Mouse (Mus musculus) limb, embryonic 15.5 days (tissue): ENCODE data around the gene Slc6a15. TPM values are rescaled to one million over a fixed set of nuclear protein-coding genes. Genes with fewer than 3 reads are reported as not detected.

Experiments used
- ATAC-seq: fragments of 200-750 bp; cut with Nextera tagmentation; 2 replicates; pipeline ENCODE4 v1.8.0; 2017; ENCODE audit warnings: low read depth, moderate TSS enrichment; ENCODE audit not compliant: insufficient number of reproducible peaks, low FRiP score, low TSS enrichment
- H3K27ac ChIP-seq: fragments of 300-500 bp; sonication (generic); 2 replicates; pipeline ENCODE4 v1.5.1; 2015; ENCODE audit warnings: moderate library complexity, mild to moderate bottlenecking, inconsistent platforms
- H3K27me3 ChIP-seq: fragments of 300-500 bp; sonication (generic); 2 replicates; pipeline ENCODE4 v1.6.1; 2015; ENCODE audit warnings: inconsistent platforms
- H3K36me3 ChIP-seq: fragments of 300-500 bp; sonication (generic); 2 replicates; pipeline ENCODE4 v1.6.1; 2015; ENCODE audit warnings: inconsistent platforms
- H3K4me1 ChIP-seq: fragments of 300-500 bp; sonication (generic); 2 replicates; pipeline ENCODE4 v1.6.1; 2015; ENCODE audit warnings: inconsistent platforms
- H3K4me2 ChIP-seq: fragments of 300-500 bp; sonication (generic); 2 replicates; pipeline ENCODE4 v1.6.1; 2015; ENCODE audit warnings: mild to moderate bottlenecking, inconsistent platforms
- H3K4me3 ChIP-seq: fragments of 300-500 bp; sonication (generic); 2 replicates; pipeline ENCODE4 v1.5.1; 2015; ENCODE audit warnings: mild to moderate bottlenecking, inconsistent platforms
- H3K9ac ChIP-seq: fragments of 300-500 bp; sonication (generic); 2 replicates; pipeline ENCODE4 v1.6.1; 2015; ENCODE audit warnings: inconsistent platforms
- H3K9me3 ChIP-seq: fragments of 300-500 bp; sonication (generic); 2 replicates; pipeline ENCODE4 v1.6.1; 2016; ENCODE audit warnings: inconsistent platforms
- WGBS: fragments of 180-500 bp; shearing (Covaris S2); methylation state at CpG from one replicate; pipeline ENCODE4 v1.1.7; 2015; 5-methylcytosine and 5-hydroxymethylcytosine counted together
- polyA plus RNA-seq: library from polyadenylated mRNA; unstranded; fragments of >200 nt; fragmentation: Nextera tagmentation; extraction: Ambion mirVana; gene quantifications from 2 replicates; pipeline ENCODE4 v1.2.1, GENCODE M21; 2015

Gene Slc6a15
- polyA plus RNA-seq = 2.5 and 2.9 TPM in 2 replicates

GRCm38 (mm10) chr10:103367371-103368295 is at the start of gene Slc6a15:
TSS of gene Slc6a15 (plus strand) at chr10:103367783.
- ATAC-seq = peak; percentile 48
- Histone ChIP-seq H3K4me3 (peak within 1 kb of the TSS; percentile 47), H3K9me3 (no peaks in the 10 kb centered on the region), H3K27me3 (peaks cover 14% of the 10 kb centered on the region), H3K27ac (no peak within 1 kb of the TSS), H3K4me1 (peaks cover 16% of the 10 kb centered on the region), H3K4me2 (peak within 1 kb of the TSS; percentile 92), H3K36me3 (no peaks in the 10 kb centered on the region), H3K9ac (peak within 1 kb of the TSS; percentile 26; the same call in 1 of the 2 replicates)
- 0% methylated on average over 43 of the region's 43 CpGs for WGBS

- Histone ChIP-seq H3K27me3 (no peaks in the 10 kb centered on the region), H3K9ac (no peak overlapping the region), H3K9me3 (no peaks in the 10 kb centered on the region), H3K4me3 (no peak overlapping the region), H3K4me2 (no peak overlapping the region), H3K4me1 (no peaks in the 10 kb centered on the region), H3K36me3 (no peaks in the 10 kb centered on the region), H3K27ac (no peak overlapping the region)
- 78% methylated on average over 3 of the region's 3 CpGs for WGBS
- ATAC-seq = no peak
These were observed 45.6 kb upstream of the Slc6a15 start for GRCm38 (mm10) chr10:103321941-103322340.

GRCm38 (mm10) chr10:103323386-103323785 is 44.2 kb upstream of the Slc6a15 start:
- no peak for ATAC-seq
- no peak overlapping the region for H3K27ac ChIP-seq
- 85% methylated on average over 3 of the region's 3 CpGs for WGBS
- H3K9me3 ChIP-seq = no peaks in the 10 kb centered on the region
- no peak overlapping the region for H3K4me3 ChIP-seq
- H3K27me3 ChIP-seq = no peaks in the 10 kb centered on the region
- H3K4me2 ChIP-seq = no peak overlapping the region
- H3K36me3 ChIP-seq = no peaks in the 10 kb centered on the region
- H3K4me1 ChIP-seq = no peaks in the 10 kb centered on the region
- H3K9ac ChIP-seq = no peak overlapping the region

GRCm38 (mm10) chr10:103334306-103334705 is 33.3 kb upstream of the Slc6a15 start:
- Histone ChIP-seq H3K4me3 (no peak overlapping the region), H3K27me3 (no peaks in the 10 kb centered on the region), H3K9ac (no peak overlapping the region), H3K4me2 (no peak overlapping the region), H3K36me3 (no peaks in the 10 kb centered on the region), H3K9me3 (no peaks in the 10 kb centered on the region), H3K4me1 (no peaks in the 10 kb centered on the region), H3K27ac (no peak overlapping the region)
- no peak for ATAC-seq
- WGBS = 98% methylated on average over 1 of the region's 1 CpGs

GRCm38 (mm10) chr10:103339928-103340327 is 27.7 kb upstream of the Slc6a15 start:
- Histone ChIP-seq H3K4me2 (no peak overlapping the region), H3K27me3 (no peaks in the 10 kb centered on the region), H3K9me3 (no peaks in the 10 kb centered on the region), H3K9ac (no peak overlapping the region), H3K27ac (no peak overlapping the region), H3K4me3 (no peak overlapping the region), H3K36me3 (no peaks in the 10 kb centered on the region), H3K4me1 (no peaks in the 10 kb centered on the region)
- ATAC-seq = no peak
- WGBS = 81% methylated on average over 5 of the region's 5 CpGs

GRCm38 (mm10) chr10:103346797-103347196 is 20.8 kb upstream of the Slc6a15 start:
- WGBS = 81% methylated on average over 2 of the region's 2 CpGs
- no peaks in the 10 kb centered on the region for H3K4me1 ChIP-seq
- no peak overlapping the region for H3K4me3 ChIP-seq
- no peak overlapping the region for H3K27ac ChIP-seq
- no peak for ATAC-seq
- no peak overlapping the region for H3K4me2 ChIP-seq
- no peaks in the 10 kb centered on the region for H3K36me3 ChIP-seq
- no peak overlapping the region for H3K9ac ChIP-seq
- H3K27me3 ChIP-seq = no peaks in the 10 kb centered on the region
- H3K9me3 ChIP-seq = no peaks in the 10 kb centered on the region

- Histone ChIP-seq H3K4me3 (peak overlapping the region; percentile 47), H3K4me1 (peaks cover 16% of the 10 kb centered on the region), H3K9ac (no peak overlapping the region), H3K36me3 (no peaks in the 10 kb centered on the region), H3K9me3 (no peaks in the 10 kb centered on the region), H3K27me3 (peaks cover 14% of the 10 kb centered on the region), H3K4me2 (peak overlapping the region; percentile 92), H3K27ac (no peak overlapping the region)
- ATAC-seq = no peak
- under 1% methylated on average over 37 of the region's 37 CpGs for WGBS
These were observed 905 bp downstream of the Slc6a15 start for GRCm38 (mm10) chr10:103368296-103369080.

GRCm38 (mm10) chr10:103369081-103369420 is 1.5 kb downstream of the Slc6a15 start:
- Histone ChIP-seq H3K4me3 (peak overlapping the region; percentile 47), H3K36me3 (no peaks in the 10 kb centered on the region), H3K27me3 (peaks cover 14% of the 10 kb centered on the region), H3K27ac (no peak overlapping the region), H3K9ac (no peak overlapping the region), H3K4me2 (peak overlapping the region; percentile 92), H3K4me1 (peaks cover 16% of the 10 kb centered on the region), H3K9me3 (no peaks in the 10 kb centered on the region)
- 0 out of 2 replicates have a peak, but pooled peaks have one; percentile 72 for ATAC-seq
- 0% methylated on average over 8 of the region's 8 CpGs for WGBS

- no peak overlapping the region for H3K27ac ChIP-seq
- H3K36me3 ChIP-seq = no peaks in the 10 kb centered on the region
- 19% methylated on average over 4 of the region's 4 CpGs for WGBS
- H3K4me3 ChIP-seq = no peak overlapping the region
- H3K9ac ChIP-seq = no peak overlapping the region
- H3K27me3 ChIP-seq = no peaks in the 10 kb centered on the region
- H3K4me2 ChIP-seq = no peak overlapping the region
- ATAC-seq = no peak
- H3K9me3 ChIP-seq = no peaks in the 10 kb centered on the region
- no peaks in the 10 kb centered on the region for H3K4me1 ChIP-seq
These were observed 34.6 kb downstream of the Slc6a15 start for GRCm38 (mm10) chr10:103402171-103402570.

GRCm38 (mm10) chr10:103427717-103428116 is 60.1 kb downstream of the Slc6a15 start:
- 57% methylated on average over 1 of the region's 1 CpGs for WGBS
- Histone ChIP-seq H3K27ac (no peak overlapping the region), H3K9ac (no peak overlapping the region), H3K36me3 (no peaks in the 10 kb centered on the region), H3K27me3 (no peaks in the 10 kb centered on the region), H3K9me3 (no peaks in the 10 kb centered on the region), H3K4me3 (no peak overlapping the region), H3K4me1 (no peaks in the 10 kb centered on the region), H3K4me2 (no peak overlapping the region)
- ATAC-seq = no peak

GRCm38 (mm10) chr10:103442588-103442987 is 75.0 kb downstream of the Slc6a15 start:
- Histone ChIP-seq H3K27me3 (no peaks in the 10 kb centered on the region), H3K9me3 (no peaks in the 10 kb centered on the region), H3K36me3 (no peaks in the 10 kb centered on the region), H3K27ac (no peak overlapping the region), H3K9ac (no peak overlapping the region), H3K4me2 (no peak overlapping the region), H3K4me1 (no peaks in the 10 kb centered on the region), H3K4me3 (no peak overlapping the region)
- 91% methylated on average over 2 of the region's 2 CpGs for WGBS
- ATAC-seq = no peak

- no peaks in the 10 kb centered on the region for H3K4me1 ChIP-seq
- no peak overlapping the region for H3K9ac ChIP-seq
- H3K27me3 ChIP-seq = no peaks in the 10 kb centered on the region
- H3K9me3 ChIP-seq = no peaks in the 10 kb centered on the region
- no peaks in the 10 kb centered on the region for H3K36me3 ChIP-seq
- H3K4me3 ChIP-seq = no peak overlapping the region
- no peak overlapping the region for H3K27ac ChIP-seq
- ATAC-seq = 0 out of 2 replicates have a peak, but pooled peaks have one; percentile 63
- WGBS = 42% methylated on average over 3 of the region's 3 CpGs
- H3K4me2 ChIP-seq = no peak overlapping the region
These were observed 75.5 kb downstream of the Slc6a15 start for GRCm38 (mm10) chr10:103443070-103443469.
